Mouse (Mus musculus): Measurements from ENCODE around the gene Dcaf6. TPM values are rescaled to one million over a fixed set of nuclear protein-coding genes. Genes with fewer than 3 reads are reported as not detected.

Gene Dcaf6
- polyA plus RNA-seq (2015; fragmentation: Nextera tagmentation; extraction: Ambion mirVana), result 13.7 and 15.9 TPM in 2 replicates

DNA sequence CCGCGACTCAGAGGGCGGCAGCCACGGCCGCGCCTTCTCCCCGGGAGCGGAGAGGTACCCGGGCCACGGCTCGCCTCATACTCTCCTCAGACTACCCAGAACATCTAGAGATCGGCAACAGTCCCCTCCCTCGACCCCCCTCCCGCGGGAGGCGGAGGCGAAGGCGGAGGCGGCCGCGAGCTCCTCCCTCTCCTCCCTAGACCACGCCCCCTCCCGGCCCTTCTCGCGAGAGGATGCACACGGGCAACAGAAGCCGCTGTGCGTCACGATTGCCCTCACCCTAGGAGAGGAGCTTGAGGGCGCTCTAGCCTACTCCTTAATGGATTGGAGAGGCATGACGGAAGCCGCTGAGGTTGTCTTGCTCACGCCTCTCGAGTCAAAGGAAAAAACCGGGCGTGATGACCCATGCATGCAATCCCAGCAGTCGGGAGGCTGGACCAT is at the start of gene Dcaf6, which contains the start of gene Mpc2:
Dcaf6 (minus strand) TSS at position 116 of the 441 bp plus-strand sequence.
Mpc2 (plus strand) TSS at position 278 of the 441 bp plus-strand sequence.
- H3K4me3 ChIP-seq, result peak within 1 kb of the TSS; percentile 93
- peak within 1 kb of the TSS; percentile 82 for H3K4me2 ChIP-seq (replicated peaks)
- peaks cover 18% of the 10 kb centered on the region for H3K4me1 ChIP-seq
- peak; percentile 93 for ATAC-seq (ENCODE audit: low FRiP score, low read depth)
- under 1% methylated on average over 36 of the region's 37 CpGs for WGBS
- H3K9me3 ChIP-seq, result no peaks in the 10 kb centered on the region
- H3K36me3 ChIP-seq, result no peaks in the 10 kb centered on the region
- H3K27ac ChIP-seq, result peak within 1 kb of the TSS; percentile 94
- H3K9ac ChIP-seq, result peak within 1 kb of the TSS; percentile 85
- H3K27me3 ChIP-seq, result no peaks in the 10 kb centered on the region

DNA sequence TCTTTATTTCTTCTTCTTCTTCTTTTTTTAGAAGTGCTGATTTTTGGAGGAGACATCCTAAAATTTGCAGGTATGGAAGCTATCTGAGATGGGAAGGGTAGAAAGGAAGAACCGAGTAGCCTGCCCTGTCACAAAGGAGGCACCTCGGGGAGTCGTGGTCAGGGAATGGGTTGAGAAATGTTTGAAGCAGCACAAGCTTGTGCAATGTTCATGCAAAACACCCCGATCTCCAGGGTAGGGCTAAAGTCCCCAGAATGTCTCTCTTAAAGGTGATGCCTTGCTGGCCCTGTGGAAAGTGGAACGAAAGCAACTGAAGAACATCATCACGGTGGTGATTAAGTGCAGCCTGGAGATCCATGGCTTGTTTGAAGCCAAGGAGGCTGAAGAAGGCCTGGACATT is 46.0 kb upstream of the Dcaf6 start:
- 88% methylated on average over 6 of the region's 6 CpGs for WGBS
- H3K9me3 ChIP-seq, result no peaks in the 10 kb centered on the region
- no peak for ATAC-seq (ENCODE audit: low FRiP score, low read depth)

GRCm38 (mm10) chr1:165503307-165504024 is 43.2 kb upstream of the Dcaf6 start:
- WGBS, result 36% methylated on average over 10 of the region's 10 CpGs
- H3K4me1 ChIP-seq, result peaks cover under 1% of the 10 kb centered on the region; the same call in 1 of the 2 replicates
- H3K4me2 ChIP-seq (replicated peaks), result no peak overlapping the region
- H3K9me3 ChIP-seq, result no peaks in the 10 kb centered on the region
- no peak for ATAC-seq (ENCODE audit: low FRiP score, low read depth)
- no peaks in the 10 kb centered on the region for H3K36me3 ChIP-seq
- H3K27ac ChIP-seq, result no peak overlapping the region
- H3K27me3 ChIP-seq, result no peaks in the 10 kb centered on the region
- H3K9ac ChIP-seq, result no peak overlapping the region
- H3K4me3 ChIP-seq, result no peak overlapping the region

More for the DNA sequence above, 46.0 kb upstream of the Dcaf6 start:
- Histone ChIP-seq H3K36me3 (no peaks in the 10 kb centered on the region), H3K4me2 (replicated peaks) (no peak overlapping the region), H3K4me3 (no peak overlapping the region), H3K4me1 (no peaks in the 10 kb centered on the region), H3K27ac (no peak overlapping the region), H3K9ac (no peak overlapping the region), H3K27me3 (no peaks in the 10 kb centered on the region)

GRCm38 (mm10) chr1:165498856-165499255 is 38.6 kb upstream of the Dcaf6 start:
- Histone ChIP-seq H3K4me1 (peaks cover 4% of the 10 kb centered on the region; the same call in 1 of the 2 replicates), H3K27ac (no peak overlapping the region), H3K9me3 (no peaks in the 10 kb centered on the region), H3K4me3 (no peak overlapping the region), H3K9ac (no peak overlapping the region), H3K4me2 (replicated peaks) (no peak overlapping the region), H3K36me3 (no peaks in the 10 kb centered on the region), H3K27me3 (no peaks in the 10 kb centered on the region)
- ATAC-seq (ENCODE audit: low FRiP score, low read depth), result 0 out of 2 replicates have a peak, but pooled peaks have one; percentile 61
- WGBS, result 38% methylated on average over 3 of the region's 3 CpGs

- Histone ChIP-seq H3K9me3 (no peaks in the 10 kb centered on the region), H3K9ac (no peak overlapping the region), H3K27ac (no peak overlapping the region), H3K36me3 (no peaks in the 10 kb centered on the region), H3K4me1 (no peaks in the 10 kb centered on the region), H3K4me3 (no peak overlapping the region), H3K27me3 (no peaks in the 10 kb centered on the region), H3K4me2 (replicated peaks) (no peak overlapping the region)
- ATAC-seq (ENCODE audit: low FRiP score, low read depth), result no peak
- 87% methylated on average over 4 of the region's 4 CpGs for WGBS
Measured at GRCm38 (mm10) chr1:165489197-165489596, 28.9 kb upstream of the Dcaf6 start.

- Histone ChIP-seq H3K9ac (no peak overlapping the region), H3K4me1 (no peaks in the 10 kb centered on the region), H3K36me3 (peaks cover 8% of the 10 kb centered on the region; the same call in 1 of the 2 replicates), H3K27me3 (no peaks in the 10 kb centered on the region), H3K4me2 (replicated peaks) (no peak overlapping the region), H3K27ac (no peak overlapping the region), H3K4me3 (no peak overlapping the region), H3K9me3 (no peaks in the 10 kb centered on the region)
- WGBS, result 87% methylated on average over 2 of the region's 2 CpGs
- no peak for ATAC-seq (ENCODE audit: low FRiP score, low read depth)
Measured at GRCm38 (mm10) chr1:165486108-165486507, 25.8 kb upstream of the Dcaf6 start.

DNA sequence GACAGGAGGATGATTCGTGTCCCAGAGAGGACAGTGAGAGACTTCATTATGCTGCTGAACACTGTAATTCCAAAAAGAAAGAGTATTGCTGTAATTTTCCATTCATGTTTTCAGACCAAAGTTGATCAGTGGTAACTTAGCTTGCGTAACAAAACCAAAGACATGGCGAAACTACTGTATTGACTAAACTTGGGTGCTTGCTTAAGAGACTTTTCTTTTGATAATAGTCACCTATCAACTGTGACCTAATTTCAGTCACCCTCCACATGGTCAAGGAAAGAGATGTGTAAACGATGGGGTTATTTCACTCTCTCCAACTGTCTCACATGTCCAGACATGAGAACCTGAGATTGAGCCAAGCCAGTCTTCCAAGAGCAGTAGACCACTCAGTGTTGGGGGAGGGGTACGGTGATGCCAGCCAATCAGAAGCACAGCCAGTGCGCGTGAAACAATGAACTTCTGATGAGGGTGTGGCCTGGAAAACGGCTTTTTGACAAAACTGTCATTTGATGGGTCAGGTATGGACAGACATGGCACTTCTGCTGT is 24.5 kb upstream of the Dcaf6 start, which contains the start of gene Adcy10:
Adcy10 (plus strand) TSS at position 496 of the 546 bp plus-strand sequence.
- no peak for ATAC-seq (ENCODE audit: low FRiP score, low read depth)
- H3K4me2 ChIP-seq (replicated peaks), result no peak within 1 kb of the TSS
- no peak within 1 kb of the TSS for H3K4me3 ChIP-seq
- no peaks in the 10 kb centered on the region for H3K27me3 ChIP-seq
- H3K9me3 ChIP-seq, result no peaks in the 10 kb centered on the region
- H3K4me1 ChIP-seq, result no peaks in the 10 kb centered on the region
- 93% methylated on average over 8 of the region's 8 CpGs for WGBS
- H3K36me3 ChIP-seq, result peaks cover 15% of the 10 kb centered on the region
- H3K27ac ChIP-seq, result no peak within 1 kb of the TSS
- H3K9ac ChIP-seq, result no peak within 1 kb of the TSS

GRCm38 (mm10) chr1:165471490-165471889 is 11.2 kb upstream of the Dcaf6 start:
- Histone ChIP-seq H3K36me3 (no peaks in the 10 kb centered on the region), H3K4me2 (replicated peaks) (no peak overlapping the region), H3K27ac (no peak overlapping the region), H3K4me1 (no peaks in the 10 kb centered on the region), H3K4me3 (no peak overlapping the region), H3K9me3 (no peaks in the 10 kb centered on the region), H3K9ac (no peak overlapping the region), H3K27me3 (no peaks in the 10 kb centered on the region)
- 91% methylated on average over 1 of the region's 1 CpGs for WGBS
- no peak for ATAC-seq (ENCODE audit: low FRiP score, low read depth)

DNA sequence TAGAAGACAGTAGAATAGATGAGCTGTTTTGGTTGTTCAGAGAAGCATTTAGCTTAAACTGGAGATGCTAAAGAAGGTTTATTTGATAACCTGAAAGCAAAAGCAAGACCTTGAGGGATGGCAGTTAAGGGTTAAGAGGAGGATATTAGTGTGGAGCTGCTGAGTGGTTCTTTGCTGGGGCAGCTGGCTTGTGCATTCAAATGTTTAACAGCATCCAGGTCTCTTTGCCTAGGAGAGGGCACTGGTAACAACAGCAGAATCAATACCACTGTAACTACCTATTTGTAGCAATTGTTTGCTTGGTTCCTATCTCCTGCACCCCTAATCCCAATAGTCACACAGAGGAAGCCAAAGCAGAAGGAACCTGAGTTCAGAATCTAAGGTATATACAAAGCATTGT is 9.4 kb upstream of the Dcaf6 start:
- ATAC-seq (ENCODE audit: low FRiP score, low read depth), result no peak
- no peak overlapping the region for H3K4me2 ChIP-seq (replicated peaks)

DNA sequence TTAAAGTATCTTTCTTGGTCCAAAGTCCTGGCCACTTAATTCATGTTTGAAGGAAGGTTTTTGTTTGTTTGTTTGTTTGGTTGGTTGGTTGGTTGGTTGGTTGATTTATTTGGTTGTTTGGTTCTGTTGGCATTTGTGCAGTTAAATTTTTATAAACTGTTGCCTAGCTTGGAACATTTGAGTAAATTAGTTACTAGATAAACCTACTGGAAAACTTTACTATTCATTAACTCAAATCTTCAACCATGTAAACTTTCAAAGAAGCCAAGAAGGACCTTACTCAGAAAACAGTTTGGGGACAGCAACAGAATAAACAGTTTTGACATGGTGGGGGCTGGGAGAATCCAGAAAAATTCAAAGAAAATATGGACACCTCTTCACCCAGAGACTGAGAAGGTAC is 8.7 kb upstream of the Dcaf6 start:
- no peak overlapping the region for H3K4me3 ChIP-seq
- no peaks in the 10 kb centered on the region for H3K36me3 ChIP-seq
- no peak overlapping the region for H3K4me2 ChIP-seq (replicated peaks)
- H3K9me3 ChIP-seq, result no peaks in the 10 kb centered on the region
- H3K9ac ChIP-seq, result no peak overlapping the region
- no peak for ATAC-seq (ENCODE audit: low FRiP score, low read depth)
- H3K27me3 ChIP-seq, result no peaks in the 10 kb centered on the region
- H3K27ac ChIP-seq, result no peak overlapping the region
- H3K4me1 ChIP-seq, result no peaks in the 10 kb centered on the region

More for the DNA sequence above, 9.4 kb upstream of the Dcaf6 start:
- H3K27me3 ChIP-seq, result no peaks in the 10 kb centered on the region
- H3K4me1 ChIP-seq, result no peaks in the 10 kb centered on the region
- H3K36me3 ChIP-seq, result no peaks in the 10 kb centered on the region
- H3K4me3 ChIP-seq, result no peak overlapping the region
- H3K9ac ChIP-seq, result no peak overlapping the region
- no peak overlapping the region for H3K27ac ChIP-seq
- H3K9me3 ChIP-seq, result no peaks in the 10 kb centered on the region

- Histone ChIP-seq H3K27ac (no peak overlapping the region), H3K4me2 (replicated peaks) (no peak overlapping the region), H3K9ac (no peak overlapping the region), H3K4me3 (no peak overlapping the region), H3K27me3 (no peaks in the 10 kb centered on the region), H3K9me3 (no peaks in the 10 kb centered on the region), H3K4me1 (peaks cover 7% of the 10 kb centered on the region), H3K36me3 (no peaks in the 10 kb centered on the region)
- 86% methylated on average over 3 of the region's 3 CpGs for WGBS
- no peak for ATAC-seq (ENCODE audit: low FRiP score, low read depth)
Measured at GRCm38 (mm10) chr1:165464574-165464973, 4.3 kb upstream of the Dcaf6 start.

DNA sequence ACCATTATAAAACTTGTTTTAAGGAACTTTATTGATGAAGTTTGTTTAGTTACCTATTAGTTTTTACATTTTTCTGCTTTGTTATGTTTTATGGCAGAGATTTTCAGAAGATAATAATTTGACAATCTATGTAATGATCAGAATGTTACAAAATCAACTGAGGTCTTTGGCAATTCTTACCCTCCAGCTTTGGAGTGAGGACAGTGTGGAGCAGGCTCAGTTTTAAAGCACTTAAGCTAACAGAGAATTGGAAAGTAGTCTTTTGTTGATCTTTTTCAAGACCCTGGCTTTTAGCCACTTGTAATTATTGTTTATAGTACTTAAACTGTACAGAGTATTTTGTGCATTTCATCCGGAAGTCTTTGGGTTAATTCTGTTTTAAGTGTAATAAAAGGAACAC is 2.6 kb upstream of the Dcaf6 start:
- H3K36me3 ChIP-seq, result no peaks in the 10 kb centered on the region
- no peaks in the 10 kb centered on the region for H3K9me3 ChIP-seq
- no peak overlapping the region for H3K9ac ChIP-seq
- H3K27me3 ChIP-seq, result no peaks in the 10 kb centered on the region
- H3K4me2 ChIP-seq (replicated peaks), result no peak overlapping the region
- H3K27ac ChIP-seq, result no peak overlapping the region
- peaks cover 17% of the 10 kb centered on the region for H3K4me1 ChIP-seq
- 72% methylated on average over 1 of the region's 1 CpGs for WGBS
- ATAC-seq (ENCODE audit: low FRiP score, low read depth), result no peak
- H3K4me3 ChIP-seq, result no peak overlapping the region

All from limb, embryonic 13.5 days (tissue).